Mouse (Mus musculus) intestine, embryonic 15.5 days (tissue): Measurements from ENCODE around the gene Olfr907. TPM values are rescaled to one million over a fixed set of nuclear protein-coding genes. Genes with fewer than 3 reads are reported as not detected.

Experiments used
- ATAC-seq: fragments of 200-750 bp; cut with Nextera tagmentation; 2 replicates; pipeline ENCODE4 v1.8.0; 2017; ENCODE audit warnings: moderate TSS enrichment, moderate library complexity
- H3K27ac ChIP-seq: fragments of 300-500 bp; sonication (generic); 2 replicates; pipeline ENCODE4 v1.5.1; 2015; ENCODE audit warnings: mild to moderate bottlenecking, inconsistent platforms
- H3K27me3 ChIP-seq: fragments of 300-500 bp; sonication (generic); replicated peaks from 2 replicates; pipeline ENCODE4 v1.6.1; 2015; ENCODE audit warnings: inconsistent platforms
- H3K36me3 ChIP-seq: fragments of 300-500 bp; sonication (generic); 2 replicates; pipeline ENCODE4 v1.6.1; 2015; ENCODE audit warnings: inconsistent platforms
- H3K4me1 ChIP-seq: fragments of 300-500 bp; sonication (generic); replicated peaks from 2 replicates; pipeline ENCODE4 v1.6.1; 2015; ENCODE audit warnings: inconsistent platforms
- H3K4me2 ChIP-seq: fragments of 300-500 bp; sonication (generic); replicated peaks from 2 replicates; pipeline ENCODE4 v1.6.1; 2015; ENCODE audit warnings: mild to moderate bottlenecking, inconsistent platforms
- H3K4me3 ChIP-seq: fragments of 300-500 bp; sonication (generic); replicated peaks from 2 replicates; pipeline ENCODE4 v1.5.1; 2015; ENCODE audit warnings: inconsistent platforms
- H3K9ac ChIP-seq: fragments of 300-500 bp; sonication (generic); 2 replicates; pipeline ENCODE4 v1.6.1; 2015; ENCODE audit warnings: inconsistent platforms
- H3K9me3 ChIP-seq: fragments of 300-500 bp; sonication (generic); 2 replicates; pipeline ENCODE4 v1.6.1; 2016; ENCODE audit warnings: inconsistent platforms
- WGBS: fragments of 180-500 bp; shearing (Covaris S2); methylation state at CpG from one replicate; pipeline ENCODE4 v1.1.7; 2015; 5-methylcytosine and 5-hydroxymethylcytosine counted together
- polyA plus RNA-seq: library from polyadenylated mRNA; unstranded; fragments of >200 nt; fragmentation: Nextera tagmentation; extraction: Ambion mirVana; gene quantifications from 2 replicates; pipeline ENCODE4 v1.2.1, GENCODE M21; 2015

Gene Olfr907
- polyA plus RNA-seq: not detected in 2 replicates

DNA sequence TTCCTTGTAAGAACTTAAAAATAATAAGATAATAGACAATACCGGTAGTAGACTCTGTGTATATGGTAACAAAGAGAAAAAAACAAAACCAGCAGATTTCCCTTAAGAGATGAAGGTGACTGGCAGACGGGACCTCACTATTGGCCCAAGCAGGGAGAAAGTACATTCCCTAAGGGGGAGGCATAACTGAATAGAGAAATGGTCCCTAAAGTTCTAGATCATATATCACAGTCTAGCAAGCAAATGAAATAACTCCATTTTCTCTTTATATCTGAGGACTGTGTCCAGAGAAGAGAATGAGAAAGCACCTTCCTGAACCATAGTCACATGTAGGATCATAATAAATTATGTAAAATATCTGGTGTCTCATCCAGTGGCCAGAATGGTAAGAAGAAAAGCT lies at the start of gene Olfr907:
Olfr907 (plus strand) TSS at position 301 of the 400 bp plus-strand sequence.
- Histone ChIP-seq H3K9me3 (no peaks in the 10 kb centered on the region), H3K27ac (no peak within 1 kb of the TSS), H3K4me3 (no peak within 1 kb of the TSS), H3K4me1 (no peaks in the 10 kb centered on the region), H3K9ac (no peak within 1 kb of the TSS), H3K27me3 (no peaks in the 10 kb centered on the region), H3K36me3 (no peaks in the 10 kb centered on the region), H3K4me2 (no peak within 1 kb of the TSS)
- ATAC-seq: no peak
- 82% methylated on average over 2 of the region's 2 CpGs for WGBS

DNA sequence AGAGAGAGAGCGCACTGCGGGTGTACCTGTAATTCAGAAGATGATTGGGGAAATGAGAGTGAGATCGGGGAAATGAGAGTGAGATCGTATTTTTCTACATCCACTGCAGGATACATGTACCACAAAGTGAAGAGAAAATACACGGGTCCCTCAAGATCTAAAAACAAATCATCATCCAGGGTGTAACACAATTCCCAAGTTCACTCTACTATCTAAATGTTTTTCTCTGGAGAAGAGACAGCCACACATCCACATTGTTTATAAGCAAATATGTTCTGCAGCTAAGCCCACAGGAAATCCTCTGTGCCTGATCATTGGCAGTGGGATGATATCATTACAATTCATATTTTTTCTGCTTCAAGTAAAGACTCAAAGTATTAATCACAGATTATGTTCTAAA lies 48.2 kb upstream of the Olfr907 start, which contains the start of gene Olfr902:
Olfr902 (plus strand) TSS at position 301 of the 400 bp plus-strand sequence.
- Histone ChIP-seq H3K4me3 (no peak within 1 kb of the TSS), H3K9ac (no peak within 1 kb of the TSS), H3K4me2 (no peak within 1 kb of the TSS), H3K9me3 (no peaks in the 10 kb centered on the region), H3K4me1 (no peaks in the 10 kb centered on the region), H3K36me3 (no peaks in the 10 kb centered on the region), H3K27me3 (no peaks in the 10 kb centered on the region), H3K27ac (no peak within 1 kb of the TSS)
- WGBS: 85% methylated on average over 5 of the region's 5 CpGs
- ATAC-seq: no peak

DNA sequence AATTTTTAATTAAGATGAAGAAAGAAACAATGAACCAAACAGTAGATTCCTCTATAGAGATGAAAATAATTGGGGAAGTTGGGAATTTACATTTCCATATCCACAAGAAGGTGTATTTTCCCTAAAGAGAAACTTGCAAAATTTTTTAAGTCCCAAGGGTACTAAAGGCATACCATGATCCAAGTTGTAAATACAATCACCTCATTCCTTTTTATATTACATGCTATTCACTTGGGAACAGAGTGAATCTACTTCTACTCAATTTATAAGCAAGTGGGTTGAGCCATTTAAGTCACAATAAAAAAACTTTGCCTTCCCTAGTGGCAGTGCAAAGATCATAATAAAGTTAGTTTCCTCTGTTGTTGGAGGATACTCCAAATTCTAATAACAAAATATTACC lies 32.8 kb upstream of the Olfr907 start, which contains the start of gene Olfr904:
Olfr904 (plus strand) TSS at position 301 of the 400 bp plus-strand sequence.
- Histone ChIP-seq H3K9ac (no peak within 1 kb of the TSS), H3K4me3 (no peak within 1 kb of the TSS), H3K9me3 (no peaks in the 10 kb centered on the region), H3K4me2 (no peak within 1 kb of the TSS), H3K27me3 (no peaks in the 10 kb centered on the region), H3K36me3 (no peaks in the 10 kb centered on the region), H3K27ac (no peak within 1 kb of the TSS), H3K4me1 (no peaks in the 10 kb centered on the region)
- no peak for ATAC-seq

DNA sequence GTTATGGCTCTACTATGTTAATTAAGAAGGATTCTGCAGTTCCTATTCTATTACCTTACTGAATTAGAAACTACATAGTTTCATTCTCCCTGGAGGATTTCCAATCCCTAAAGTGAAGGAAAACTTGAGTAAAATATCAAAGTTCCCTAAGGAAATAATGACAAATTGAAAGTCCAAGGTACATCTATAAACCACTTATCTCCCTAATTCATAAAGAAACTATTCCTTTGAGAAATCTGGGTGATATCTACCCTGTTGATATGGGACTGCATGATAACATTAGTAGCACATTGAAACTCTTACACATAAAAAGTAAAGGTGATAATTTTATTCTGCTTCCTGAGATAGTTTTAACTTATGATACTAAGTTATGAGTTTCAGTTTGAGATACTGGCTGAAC lies 24.8 kb upstream of the Olfr907 start, which contains the start of gene Olfr905:
Olfr905 (plus strand) TSS at position 301 of the 400 bp plus-strand sequence.
- ATAC-seq: no peak
- Histone ChIP-seq H3K4me3 (no peak within 1 kb of the TSS), H3K27ac (no peak within 1 kb of the TSS), H3K4me2 (no peak within 1 kb of the TSS), H3K27me3 (no peaks in the 10 kb centered on the region), H3K4me1 (no peaks in the 10 kb centered on the region), H3K9me3 (no peaks in the 10 kb centered on the region), H3K36me3 (no peaks in the 10 kb centered on the region), H3K9ac (no peak within 1 kb of the TSS)

DNA sequence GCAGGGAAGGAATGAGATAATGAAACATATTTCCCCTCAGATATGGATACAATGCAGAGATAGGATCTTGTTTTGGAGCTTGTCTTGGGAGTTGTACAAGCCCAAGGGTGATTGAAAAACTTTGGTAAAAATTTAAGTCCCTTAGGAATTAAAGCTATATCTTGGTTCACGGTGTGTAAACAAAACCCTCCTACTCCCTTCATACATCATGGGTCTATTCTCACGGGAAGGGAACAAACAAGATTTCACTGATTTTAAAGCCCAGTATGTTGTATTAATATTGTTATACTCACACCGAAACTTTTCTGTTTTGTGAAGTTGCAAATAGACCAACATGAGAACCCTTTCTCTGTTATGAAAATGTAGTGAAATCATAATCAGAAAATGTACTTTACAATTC lies 8.8 kb upstream of the Olfr907 start, which contains the start of gene Olfr906:
Olfr906 (plus strand) TSS at position 301 of the 400 bp plus-strand sequence.
- Histone ChIP-seq H3K36me3 (no peaks in the 10 kb centered on the region), H3K4me1 (no peaks in the 10 kb centered on the region), H3K9ac (no peak within 1 kb of the TSS), H3K27ac (no peak within 1 kb of the TSS), H3K27me3 (no peaks in the 10 kb centered on the region), H3K4me3 (no peak within 1 kb of the TSS), H3K4me2 (no peak within 1 kb of the TSS), H3K9me3 (no peaks in the 10 kb centered on the region)
- ATAC-seq: no peak
- WGBS: 72% methylated on average over 3 of the region's 3 CpGs

DNA sequence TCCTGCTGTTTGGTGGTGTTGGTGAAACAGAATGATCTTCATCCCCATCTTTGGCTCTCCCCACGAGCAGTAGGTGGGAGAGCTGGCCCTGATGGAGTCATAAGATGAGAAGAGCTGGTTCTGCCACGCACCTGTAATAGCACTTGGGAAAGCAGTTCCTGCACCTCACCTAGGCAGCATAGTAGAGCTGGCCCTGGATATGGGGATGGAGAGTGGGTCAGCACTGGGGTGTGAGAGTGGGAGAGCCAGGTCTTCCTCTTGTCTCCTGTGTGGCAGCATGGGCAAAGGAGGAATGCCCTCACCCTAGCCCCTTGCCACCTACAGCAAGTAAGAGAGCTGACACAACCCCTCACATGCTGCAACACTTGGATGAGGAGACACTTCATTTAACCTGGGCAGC lies 16.8 kb downstream of the Olfr907 start:
- H3K4me2 ChIP-seq: no peak overlapping the region
- no peak for ATAC-seq
- no peaks in the 10 kb centered on the region for H3K9me3 ChIP-seq
- H3K36me3 ChIP-seq: no peaks in the 10 kb centered on the region
- H3K27ac ChIP-seq: no peak overlapping the region
- 67% methylated on average over 2 of the region's 2 CpGs for WGBS
- H3K27me3 ChIP-seq: no peaks in the 10 kb centered on the region
- no peak overlapping the region for H3K4me3 ChIP-seq
- H3K4me1 ChIP-seq: no peaks in the 10 kb centered on the region
- no peak overlapping the region for H3K9ac ChIP-seq

DNA sequence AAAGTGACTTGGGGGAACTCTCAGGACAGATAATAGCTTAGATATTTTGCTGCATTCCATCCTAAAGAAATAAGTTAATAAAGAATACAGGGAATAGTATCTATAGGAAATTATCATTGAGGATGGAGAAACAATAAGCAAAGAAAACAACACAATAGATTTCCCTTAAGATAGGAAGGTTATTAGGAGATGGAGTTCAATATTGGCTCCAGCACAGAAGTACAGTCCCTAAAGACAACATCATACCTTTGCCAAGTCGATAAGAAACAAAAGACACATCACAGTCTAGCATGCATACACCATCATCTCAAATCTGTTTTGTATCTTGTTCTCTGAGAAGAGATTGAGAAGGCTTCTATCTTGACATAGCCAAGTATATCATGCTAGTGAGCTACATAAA lies 25.7 kb downstream of the Olfr907 start, which contains the start of gene Olfr911-ps1:
Olfr911-ps1 (plus strand) TSS at position 301 of the 400 bp plus-strand sequence.
- Histone ChIP-seq H3K4me2 (no peak within 1 kb of the TSS), H3K4me3 (no peak within 1 kb of the TSS), H3K27ac (no peak within 1 kb of the TSS), H3K9ac (no peak within 1 kb of the TSS), H3K9me3 (no peaks in the 10 kb centered on the region), H3K36me3 (no peaks in the 10 kb centered on the region), H3K4me1 (no peaks in the 10 kb centered on the region), H3K27me3 (no peaks in the 10 kb centered on the region)
- no peak for ATAC-seq
- 74% methylated on average over 1 of the region's 1 CpGs for WGBS

DNA sequence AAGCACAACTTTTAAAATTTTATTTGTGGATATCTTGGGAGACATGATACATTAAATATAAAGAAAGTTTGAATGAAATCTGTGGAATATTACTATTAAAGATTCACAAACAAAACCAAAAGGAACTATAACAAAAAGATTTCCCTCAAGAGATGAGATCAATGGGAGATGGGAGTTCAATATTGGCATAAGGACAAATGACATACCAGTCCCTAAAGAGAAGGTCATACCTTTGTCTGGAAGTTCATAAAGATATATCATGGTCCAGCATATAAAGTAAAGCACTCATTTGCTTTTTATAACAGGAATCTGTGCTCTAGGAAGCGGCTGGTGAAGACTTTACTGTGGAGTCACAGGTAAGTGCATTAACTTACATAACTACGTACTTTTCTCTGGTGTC lies 41.9 kb downstream of the Olfr907 start, which contains the start of gene Olfr910:
Olfr910 (plus strand) TSS at position 301 of the 400 bp plus-strand sequence.
- no peak within 1 kb of the TSS for H3K27ac ChIP-seq
- H3K4me3 ChIP-seq: no peak within 1 kb of the TSS
- ATAC-seq: no peak
- H3K9ac ChIP-seq: no peak within 1 kb of the TSS
- no peaks in the 10 kb centered on the region for H3K36me3 ChIP-seq
- no peaks in the 10 kb centered on the region for H3K27me3 ChIP-seq
- H3K9me3 ChIP-seq: no peaks in the 10 kb centered on the region
- 93% methylated on average over 2 of the region's 2 CpGs for WGBS
- no peaks in the 10 kb centered on the region for H3K4me1 ChIP-seq
- H3K4me2 ChIP-seq: no peak within 1 kb of the TSS

Other genes starting within 250 kb of the Olfr907 start
- gene Olfr143, start 243.0 kb upstream of the Olfr907 start, polyA plus RNA-seq: not detected in 2 replicates
- gene Olfr895, start 227.9 kb upstream of the Olfr907 start, polyA plus RNA-seq: not detected in 2 replicates
- not detected in 2 replicates for gene Olfr896-ps1, start 204.7 kb upstream of the Olfr907 start, polyA plus RNA-seq
- gene Olfr25, start 166.7 kb upstream of the Olfr907 start, polyA plus RNA-seq: not detected in 2 replicates
- gene Olfr898, start 147.4 kb upstream of the Olfr907 start, polyA plus RNA-seq: not detected in 2 replicates
- not detected in 2 replicates for gene Olfr250, start 128.9 kb upstream of the Olfr907 start, polyA plus RNA-seq
- gene Olfr251, start 118.7 kb upstream of the Olfr907 start, polyA plus RNA-seq: not detected in 2 replicates
- not detected in 2 replicates for gene Olfr147, start 94.1 kb upstream of the Olfr907 start, polyA plus RNA-seq
- not detected in 2 replicates for gene Olfr901, start 66.3 kb upstream of the Olfr907 start, polyA plus RNA-seq
- not detected in 2 replicates for gene Olfr902, start 48.1 kb upstream of the Olfr907 start, polyA plus RNA-seq
- not detected in 2 replicates for gene Olfr904, start 32.7 kb upstream of the Olfr907 start, polyA plus RNA-seq
- not detected in 2 replicates for gene Olfr905, start 24.7 kb upstream of the Olfr907 start, polyA plus RNA-seq
- not detected in 2 replicates for gene Olfr906, start 8.7 kb upstream of the Olfr907 start, polyA plus RNA-seq
- not detected in 2 replicates for gene Olfr911-ps1, start 25.8 kb downstream of the Olfr907 start, polyA plus RNA-seq
- not detected in 2 replicates for gene Olfr910, start 42.0 kb downstream of the Olfr907 start, polyA plus RNA-seq
- gene Olfr912, start 84.4 kb downstream of the Olfr907 start, polyA plus RNA-seq: not detected in 2 replicates
- not detected in 2 replicates for gene Olfr913, start 97.0 kb downstream of the Olfr907 start, polyA plus RNA-seq
- not detected in 2 replicates for gene Olfr914, start 109.3 kb downstream of the Olfr907 start, polyA plus RNA-seq
- gene Olfr916, start 164.1 kb downstream of the Olfr907 start, polyA plus RNA-seq: not detected in 2 replicates
- not detected in 2 replicates for gene Olfr917, start 170.0 kb downstream of the Olfr907 start, polyA plus RNA-seq
- not detected in 2 replicates for gene Olfr918, start 178.8 kb downstream of the Olfr907 start, polyA plus RNA-seq
- not detected in 2 replicates for gene Olfr919, start 207.9 kb downstream of the Olfr907 start, polyA plus RNA-seq
- 14.7 and 15.2 TPM in 2 replicates for gene Vwa5a, start 222.5 kb downstream of the Olfr907 start, polyA plus RNA-seq